Mouse (Mus musculus): ENCODE measurements around the gene Prss30.
"Not testable (repeated sequence)": the region's sequence is repeated elsewhere in the genome, so short reads cannot be mapped to it uniquely, and the experiment has no call there.

The Prss30 gene

DNA sequence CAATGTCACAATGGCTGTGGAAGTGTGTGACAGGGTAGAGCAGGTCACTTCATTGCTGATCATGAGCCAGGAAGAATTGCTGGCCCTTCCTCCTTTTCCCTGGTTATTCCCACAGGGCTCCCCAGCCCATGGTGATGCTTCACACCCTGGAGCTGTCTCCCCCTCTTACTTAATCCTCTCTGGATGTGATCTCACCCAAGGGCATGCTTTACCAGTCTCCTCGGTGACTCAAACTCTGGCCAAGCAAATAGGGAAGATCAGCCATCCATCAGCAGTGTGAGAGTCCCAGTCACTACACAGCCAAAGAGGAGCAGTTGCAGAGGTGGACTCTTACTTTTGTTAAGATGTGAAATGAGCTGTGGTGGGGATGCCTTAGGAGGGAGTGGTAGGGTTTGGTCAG is 4.6 kb upstream of the Prss30 start:
- DNase-seq (ENCODE audit: low spot score in 2 of 2) = no peak

DNA sequence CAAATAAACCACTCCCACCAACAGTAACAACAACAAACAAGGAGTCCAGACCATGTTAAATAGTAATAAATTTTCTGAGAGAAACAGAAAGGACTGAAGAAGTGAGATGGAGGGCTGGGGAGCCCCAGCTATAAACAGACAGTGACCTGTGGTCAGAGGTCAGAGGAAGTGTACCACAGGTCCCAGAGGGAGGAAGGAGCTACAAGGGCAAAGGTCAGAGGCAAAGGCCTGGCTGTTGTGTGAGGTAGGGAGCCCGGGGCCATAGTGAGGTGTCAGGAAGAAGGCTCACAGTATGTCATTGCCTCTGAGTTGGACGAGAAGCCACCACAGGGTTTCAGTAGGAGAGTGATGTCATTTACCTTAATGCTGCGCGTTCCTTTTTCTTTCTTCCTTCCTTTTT is 2.5 kb upstream of the Prss30 start:
- no peak for DNase-seq (ENCODE audit: low spot score in 2 of 2)

DNA sequence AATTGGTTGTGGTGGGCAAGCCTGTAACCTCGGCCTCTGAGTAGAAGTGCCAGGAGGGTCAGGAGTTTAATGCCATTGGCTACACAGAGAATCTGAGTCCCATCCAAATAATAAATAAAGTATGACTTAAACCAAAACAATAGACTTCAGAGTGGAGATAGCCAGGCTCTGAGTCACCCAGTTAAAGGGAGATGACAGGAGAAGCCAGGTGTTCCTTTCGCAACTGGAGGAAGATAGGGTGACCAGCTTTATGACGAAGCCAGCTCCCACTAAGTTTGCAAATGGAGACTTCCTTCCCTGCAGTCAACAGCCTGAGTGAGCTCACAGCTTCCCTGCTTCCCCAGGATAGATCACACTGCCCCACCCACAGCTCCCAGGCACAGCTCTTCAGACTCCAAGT is 895 bp downstream of the Prss30 start:
- no peak for DNase-seq (ENCODE audit: low spot score in 2 of 2)

DNA sequence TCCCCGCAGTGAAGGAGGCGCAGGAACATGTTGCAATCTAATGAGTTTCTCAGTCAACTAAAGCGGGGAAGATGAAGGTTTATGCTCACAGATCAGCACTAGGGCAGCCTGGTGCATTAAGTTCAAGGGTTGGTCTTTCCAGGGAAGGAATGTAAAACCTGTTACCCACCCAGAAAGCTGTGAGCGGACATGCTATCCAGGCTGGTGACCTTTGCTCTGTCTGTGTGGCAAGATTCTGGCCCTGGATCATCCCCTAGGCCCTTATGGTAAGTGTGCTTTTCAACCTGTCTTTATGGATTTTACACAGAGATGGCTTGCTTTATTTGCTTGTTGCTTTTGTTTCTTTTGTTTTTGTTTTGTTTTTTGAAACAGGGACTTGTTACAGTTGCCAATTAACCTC is 3.7 kb downstream of the Prss30 start:
- DNase-seq (ENCODE audit: low spot score in 2 of 2) = no peak

DNA sequence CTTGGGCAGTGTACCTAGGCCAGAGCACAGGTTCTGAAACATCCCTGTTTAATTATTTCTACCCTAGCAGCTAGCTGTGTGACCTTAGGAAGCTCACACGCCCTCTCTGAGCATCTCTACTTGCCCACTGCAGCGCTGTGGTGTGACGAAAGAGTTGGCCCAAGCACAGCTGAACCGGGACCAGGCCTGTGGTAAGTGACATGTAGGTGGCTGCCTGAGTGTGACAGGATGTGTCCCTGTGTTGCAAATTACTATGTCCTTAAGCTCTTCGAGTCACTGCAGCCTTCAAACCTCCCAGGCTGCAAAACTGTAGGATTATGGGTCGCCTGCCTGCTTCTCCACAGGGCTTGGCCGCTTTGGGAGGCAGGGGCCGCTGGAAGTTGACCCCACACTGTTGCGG is 9.1 kb downstream of the Prss30 start:
- no peak for DNase-seq (ENCODE audit: low spot score in 2 of 2)

DNA sequence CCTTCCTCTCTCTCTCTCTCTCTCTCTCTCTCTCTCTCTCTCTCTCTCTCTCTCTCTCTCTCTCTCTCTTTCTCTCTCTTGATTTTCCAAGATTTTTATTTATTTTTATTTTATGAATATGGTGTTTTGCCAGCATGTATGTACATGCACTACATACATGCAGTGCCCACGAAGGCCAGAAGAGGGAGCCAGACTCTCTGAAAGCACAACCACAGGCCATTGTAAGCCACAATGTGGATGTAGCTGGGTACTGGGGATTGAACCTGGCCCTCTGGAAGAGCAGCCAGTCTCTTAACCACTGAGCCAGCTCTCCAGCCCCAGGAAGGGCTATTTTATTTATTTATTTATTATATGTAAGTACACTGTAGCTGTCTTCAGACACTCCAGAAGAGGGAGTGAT is 11.1 kb downstream of the Prss30 start:
- peak; percentile 52 to 76 for DNase-seq (ENCODE audit: low spot score in 2 of 2)

DNA sequence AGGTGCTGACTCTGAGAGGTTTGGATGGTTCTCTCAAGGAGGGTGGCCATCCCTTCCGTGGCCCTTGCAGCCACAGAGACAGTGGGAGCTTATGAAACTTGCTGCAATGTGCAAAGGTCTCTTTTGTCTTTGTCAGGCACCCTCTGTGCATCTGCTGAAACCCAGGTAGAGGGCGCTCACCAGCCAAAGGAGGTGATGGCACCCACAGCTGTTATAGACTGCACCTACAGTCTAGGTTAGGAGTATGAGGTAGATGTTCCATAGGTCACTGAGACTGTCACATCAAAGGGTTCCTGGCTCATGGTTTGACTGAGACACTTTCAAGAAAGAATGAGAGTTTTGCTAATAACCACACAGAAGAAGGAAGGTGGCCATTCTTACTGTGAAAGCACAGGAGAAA is 11.6 kb downstream of the Prss30 start:
- no peak for DNase-seq (ENCODE audit: low spot score in 2 of 2)

DNA sequence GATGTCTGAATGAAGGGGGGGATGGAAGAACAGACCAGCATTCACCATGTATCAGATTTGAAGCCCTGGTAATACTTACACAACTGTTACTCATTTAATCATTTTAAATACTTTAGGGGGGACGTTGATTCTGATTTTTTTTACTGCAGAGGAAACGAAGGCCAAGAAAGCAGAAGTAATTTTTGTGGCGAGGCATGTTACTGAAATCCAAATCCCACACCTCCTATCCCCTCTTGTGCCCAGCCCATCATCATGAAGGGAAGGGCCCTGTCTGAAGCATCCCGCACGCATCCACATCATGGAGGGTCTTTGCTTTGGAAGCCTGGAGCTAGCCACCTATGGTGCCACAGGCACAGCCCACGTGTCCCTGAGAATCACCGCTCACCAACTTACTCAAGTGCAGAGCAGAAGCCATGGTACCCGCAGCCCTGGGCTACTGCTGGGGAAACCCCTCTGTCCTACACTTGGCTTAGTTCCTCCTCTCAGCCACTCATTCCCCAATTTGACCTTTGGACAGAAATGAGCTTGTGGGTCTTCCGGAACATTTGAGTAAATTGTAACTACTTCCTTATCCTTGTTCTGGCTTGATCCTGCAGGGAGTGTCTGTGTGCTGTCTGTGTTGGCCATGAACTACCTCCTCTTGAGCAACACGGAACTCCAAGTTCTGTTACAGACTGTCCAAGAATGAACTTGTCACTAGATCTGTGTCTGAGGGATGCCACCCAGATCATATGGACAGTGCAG is 13.5 kb downstream of the Prss30 start:
- peak in 1 of 2 experiments; percentile 49 for DNase-seq (ENCODE audit: low spot score in 2 of 2)

DNA sequence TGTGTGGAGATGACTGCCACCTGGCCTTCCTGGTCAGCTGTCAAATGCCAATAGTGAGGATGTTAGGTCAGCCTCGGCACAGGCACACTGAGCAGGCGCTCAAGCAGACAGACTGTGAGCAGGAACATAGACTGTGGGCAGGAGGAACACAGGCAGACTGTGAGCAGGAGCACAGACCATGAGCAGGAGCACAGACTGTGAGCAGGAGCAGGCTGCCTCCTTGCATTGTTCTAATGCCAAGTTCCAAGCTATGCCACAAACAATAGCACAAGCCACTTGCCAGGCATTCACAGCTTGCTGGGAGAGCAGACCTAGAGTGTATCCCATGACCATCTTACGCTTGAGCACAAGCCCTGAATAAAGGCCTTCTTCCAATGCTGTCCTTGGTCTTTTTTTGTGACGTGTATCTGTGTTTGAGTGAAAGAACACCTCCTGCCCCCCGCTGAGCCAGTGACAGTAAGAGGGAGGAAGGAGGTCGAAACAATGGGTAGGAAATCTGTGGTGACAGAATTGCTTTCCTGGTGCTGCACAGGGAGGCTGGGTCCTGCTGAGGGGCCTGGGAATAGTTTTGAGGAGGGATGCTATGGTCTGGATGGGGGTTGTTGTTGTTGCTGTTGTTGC is 14.5 kb downstream of the Prss30 start:
- DNase-seq (ENCODE audit: low spot score in 2 of 2) = no peak

DNA sequence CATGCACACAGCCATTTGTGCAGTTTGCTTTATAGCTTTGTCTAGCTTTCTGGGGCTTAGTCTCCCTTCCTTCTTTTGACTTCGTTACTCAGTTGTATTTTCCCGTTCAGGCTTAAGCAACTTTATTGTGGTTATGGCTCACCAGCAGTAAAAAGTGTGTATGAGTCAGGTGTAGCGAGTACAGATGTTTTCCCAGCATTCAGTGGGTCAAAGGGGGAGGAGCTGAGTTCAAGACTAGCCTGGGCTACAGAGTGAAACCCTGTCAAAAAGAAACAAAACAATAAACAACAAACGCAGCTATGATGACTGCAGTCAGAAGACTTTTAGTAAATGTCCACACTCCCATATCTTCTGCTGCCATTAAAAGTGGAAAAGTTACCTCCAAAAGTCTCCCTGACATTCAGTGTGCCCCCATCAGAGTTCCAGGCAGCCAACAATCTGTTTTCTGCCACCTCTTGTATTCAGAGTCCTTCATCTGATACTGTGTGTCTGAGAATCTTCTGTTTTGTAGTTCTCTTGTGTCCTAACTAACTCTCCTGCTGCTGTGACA is 18.7 kb downstream of the Prss30 start:
- DNase-seq (ENCODE audit: low spot score in 2 of 2) = no peak

DNA sequence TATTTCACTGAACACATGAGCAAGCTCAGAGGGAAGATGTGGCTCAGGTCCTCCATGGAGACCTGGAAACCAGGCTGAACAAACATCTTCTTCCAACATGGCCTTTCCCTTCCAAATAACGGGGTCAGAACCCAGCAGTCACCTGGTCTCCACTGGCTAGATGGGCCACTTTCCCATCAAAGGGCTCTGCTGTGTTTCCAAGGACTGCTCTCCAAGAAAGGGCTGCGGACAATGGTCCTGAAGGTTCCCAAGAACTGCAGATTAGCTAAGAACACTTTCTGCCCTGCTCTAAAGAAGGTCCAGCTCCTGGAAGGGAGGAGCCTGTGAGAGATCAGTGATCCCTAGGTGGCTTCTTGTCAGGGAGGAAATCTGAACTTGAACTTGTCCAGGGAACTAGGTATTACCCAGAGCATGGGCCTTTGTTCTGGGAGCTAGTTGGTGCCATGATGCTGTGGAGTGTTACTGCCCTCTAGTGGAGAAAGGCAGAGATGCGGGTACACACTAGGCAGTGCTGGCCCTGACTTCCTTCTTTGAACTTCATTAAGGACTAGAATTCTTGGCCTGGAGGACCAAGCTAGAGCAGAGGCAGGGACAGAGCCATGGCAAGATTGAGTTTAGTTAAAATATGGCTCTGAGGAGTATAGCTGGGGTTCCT is 20.2 kb downstream of the Prss30 start:
- DNase-seq (ENCODE audit: low spot score in 2 of 2) = peak; percentile 52 to 71

DNA sequence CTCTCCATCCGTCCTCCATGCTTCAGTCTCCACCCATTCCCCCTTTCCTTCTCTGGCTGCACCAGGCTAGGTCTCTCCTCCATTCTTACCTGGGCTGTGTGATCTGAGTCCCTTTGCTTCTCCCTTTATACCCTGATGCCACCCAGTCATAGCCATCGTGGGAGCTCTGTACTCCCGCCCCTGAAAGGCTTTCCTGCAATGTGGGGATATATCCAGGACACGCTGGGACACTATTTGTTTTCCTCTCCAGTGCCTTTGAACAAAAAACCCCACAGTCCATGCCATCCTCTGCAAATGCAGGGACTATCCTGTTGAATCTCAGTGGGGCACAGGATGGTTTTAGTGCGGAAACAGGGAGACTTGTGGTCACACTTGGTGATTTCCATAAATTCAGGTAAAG is 25.2 kb downstream of the Prss30 start, which contains the start of gene Sbpl:
TSS of gene Sbpl (minus strand) at position 101 of the 400 bp plus-strand sequence.
- DNase-seq (ENCODE audit: low spot score in 2 of 2) = no peak

DNA sequence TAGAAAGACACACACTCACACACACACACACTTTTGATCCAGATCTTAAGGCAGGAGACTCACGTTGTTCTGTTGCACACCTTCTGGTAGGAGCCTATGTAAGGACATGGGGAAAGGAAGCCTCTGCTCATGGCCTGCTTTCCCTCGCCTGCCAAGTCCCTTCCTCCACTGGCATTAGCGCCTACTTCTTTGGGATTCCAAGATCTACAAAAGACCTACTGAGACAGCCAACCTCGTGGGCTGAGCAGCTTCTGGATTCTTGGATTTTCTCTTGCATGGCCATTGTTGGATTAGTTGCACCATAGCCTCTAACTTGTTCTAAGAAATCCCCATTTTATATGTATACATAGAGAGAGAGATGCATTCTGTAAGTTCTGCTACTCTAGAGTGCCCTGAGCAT is 29.5 kb downstream of the Prss30 start:
- not testable (repeated sequence) for DNase-seq (ENCODE audit: low spot score in 2 of 2)

DNA sequence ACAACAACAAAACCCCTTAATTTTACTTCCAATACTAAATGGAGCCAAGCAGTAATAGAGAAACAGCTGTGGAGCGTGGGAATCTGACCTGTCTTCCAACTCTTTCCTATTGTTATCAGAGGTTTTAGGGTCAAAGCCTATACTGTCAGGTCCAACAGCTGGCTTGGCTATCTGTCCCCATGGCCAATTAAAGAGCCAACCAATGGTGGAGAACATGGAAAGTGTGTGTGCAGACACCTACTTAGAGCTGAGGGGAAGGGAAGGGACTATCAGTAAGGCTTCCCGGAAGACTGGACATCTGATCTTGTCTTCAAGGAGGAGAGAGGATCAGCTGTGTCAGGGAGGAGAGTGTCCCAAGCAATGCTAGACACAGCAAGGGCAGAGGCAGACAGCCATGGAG is 31.3 kb downstream of the Prss30 start:
- DNase-seq (ENCODE audit: low spot score in 2 of 2) = no peak

DNA sequence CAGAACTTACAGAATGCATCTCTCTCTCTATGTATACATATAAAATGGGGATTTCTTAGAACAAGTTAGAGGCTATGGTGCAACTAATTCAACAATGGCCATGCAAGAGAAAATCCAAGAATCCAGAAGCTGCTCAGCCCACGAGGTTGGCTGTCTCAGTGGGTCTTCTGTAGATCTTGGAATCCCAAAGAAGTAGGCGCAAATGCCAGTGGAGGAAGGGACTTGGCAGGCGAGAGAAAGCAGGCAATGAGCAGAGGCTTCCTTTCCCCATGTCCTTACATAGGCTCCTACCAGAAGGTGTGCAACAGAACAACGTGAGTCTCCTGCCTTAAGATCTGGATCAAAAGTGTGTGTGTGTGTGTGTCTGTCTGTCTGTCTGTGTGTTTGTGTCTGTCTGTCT is 32.9 kb downstream of the Prss30 start:
- not testable (repeated sequence) for DNase-seq (ENCODE audit: low spot score in 2 of 2)

DNA sequence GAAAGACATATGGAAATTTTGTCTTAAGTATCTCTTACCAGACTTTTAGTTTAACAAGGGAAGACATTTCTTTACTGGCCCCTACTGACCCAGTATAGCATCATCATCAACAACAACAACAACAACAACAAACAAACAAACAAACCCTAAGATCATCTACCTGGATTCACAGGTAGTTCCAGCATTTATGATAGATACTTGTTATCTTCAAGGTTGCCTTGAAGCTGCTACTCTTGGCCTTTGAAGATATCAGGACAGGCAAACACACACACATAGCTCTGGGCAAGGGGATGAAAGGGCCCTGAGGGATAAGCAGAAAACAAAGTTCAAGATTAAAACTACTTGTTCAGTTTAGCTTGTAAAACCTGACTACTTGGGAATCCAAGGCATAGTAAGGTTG is 39.0 kb downstream of the Prss30 start, which contains the start of gene Sbp:
TSS of gene Sbp (plus strand) at position 301 of the 400 bp plus-strand sequence.
- DNase-seq (ENCODE audit: low spot score in 2 of 2) = no peak

DNA sequence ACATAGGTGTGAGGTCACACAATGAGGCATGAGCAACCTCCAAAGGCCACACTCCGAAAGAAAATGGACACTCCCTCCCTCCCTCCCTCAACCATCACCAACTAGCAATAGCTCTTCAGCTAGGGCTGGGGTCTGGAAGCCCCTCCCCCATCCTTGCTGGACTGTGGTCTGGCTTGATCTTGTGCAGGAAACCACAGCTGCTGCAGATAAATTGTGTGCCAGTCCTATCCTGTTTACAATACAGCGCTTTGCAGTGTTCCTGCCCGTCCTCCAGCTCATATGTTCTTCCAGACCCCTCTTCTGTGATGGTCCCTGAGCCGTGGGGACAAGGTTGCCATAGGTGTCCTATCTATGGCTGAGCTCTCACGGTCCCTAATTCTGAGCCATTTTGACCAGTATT is 49.2 kb downstream of the Prss30 start:
- DNase-seq (ENCODE audit: low spot score in 2 of 2) = no peak

DNA sequence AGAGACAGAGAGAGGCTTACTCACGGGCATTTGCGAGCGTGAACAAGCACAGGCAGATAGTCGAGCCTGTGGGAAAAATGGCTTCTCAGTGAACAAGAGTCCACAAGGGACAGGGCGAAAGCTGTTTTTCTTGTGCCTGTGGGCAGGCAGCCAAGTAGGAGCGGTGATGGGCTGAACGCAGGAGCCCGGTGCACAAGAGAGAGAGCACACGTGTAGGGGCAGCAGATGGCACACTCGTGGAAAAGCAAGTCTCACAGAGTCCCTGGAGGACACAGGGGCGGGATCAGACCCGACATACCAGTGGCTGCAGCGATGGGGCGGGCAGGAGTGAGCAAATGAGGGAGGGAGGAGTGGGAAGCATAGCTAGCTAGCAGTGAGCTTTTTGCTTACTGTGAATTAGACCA is 55.3 kb downstream of the Prss30 start:
- DNase-seq (ENCODE audit: low spot score in 2 of 2) = peak; percentile 70 to 71

DNA sequence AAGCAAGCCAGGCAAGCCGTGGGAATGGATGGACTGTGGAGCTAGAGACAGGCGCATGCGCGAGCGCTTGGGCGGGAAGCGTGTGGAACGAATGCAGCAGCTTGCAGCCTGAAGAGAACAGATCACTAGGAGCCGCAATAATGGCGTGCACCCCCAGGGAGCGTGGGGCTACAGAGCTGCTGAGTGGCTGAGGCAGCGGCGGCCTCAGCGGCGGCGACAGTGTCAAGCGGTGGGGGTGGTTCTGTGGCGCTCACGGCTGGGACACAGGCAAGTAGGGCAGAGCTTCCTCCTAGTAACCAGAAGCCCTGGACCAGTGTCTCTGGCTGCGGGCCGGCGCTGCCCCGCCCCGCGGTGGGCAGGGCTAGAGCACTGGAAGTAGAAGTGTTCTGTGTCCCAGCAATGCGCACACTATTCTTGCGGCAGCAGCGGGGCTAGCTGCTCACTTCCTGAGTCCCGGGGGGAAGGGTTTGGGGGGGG is 55.8 kb downstream of the Prss30 start:
- DNase-seq (ENCODE audit: low spot score in 2 of 2) = peak; percentile 89 to 91

Measured in urinary bladder, adult 18-20 months (tissue).